Mouse (Mus musculus) ovary, postnatal 36 days (tissue): ENCODE results near the gene H2al1o.
"Not testable (repeated sequence)": the region's sequence is repeated elsewhere in the genome, so short reads cannot be mapped to it uniquely, and the experiment has no call there.

Source experiments
- DNase-seq: peaks from one replicate; pipeline ENCODE4 v3.0.0; 2022; ENCODE audit warnings: low spot score, mixed read lengths

Gene H2al1o

DNA sequence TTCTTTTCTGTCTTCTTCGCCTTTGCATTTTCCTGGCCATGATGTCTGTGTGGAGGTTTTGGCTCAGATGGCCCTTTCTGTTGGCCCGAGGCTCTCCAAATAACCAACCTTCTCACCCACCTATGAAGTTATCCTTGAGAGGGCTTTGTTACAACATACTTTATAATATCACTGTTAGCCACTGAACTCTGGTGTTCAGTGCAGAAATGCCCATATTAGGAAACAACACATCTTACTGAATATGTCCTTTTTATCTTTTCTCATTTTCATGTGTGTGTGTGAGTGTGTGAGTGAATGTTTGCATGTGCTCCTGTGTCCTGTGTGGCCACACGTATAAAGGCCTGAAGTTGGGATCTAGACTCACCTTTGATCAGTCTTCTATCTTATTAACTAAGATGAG is at the start of gene H2al1o:
TSS of gene H2al1o (minus strand) at position 101 of the 400 bp plus-strand sequence.
- DNase-seq, result not testable (repeated sequence)

GRCm38 (mm10) chrX:9598036-9598435 is 25.8 kb upstream of the H2al1o start:
- DNase-seq, result not testable (repeated sequence)

DNA sequence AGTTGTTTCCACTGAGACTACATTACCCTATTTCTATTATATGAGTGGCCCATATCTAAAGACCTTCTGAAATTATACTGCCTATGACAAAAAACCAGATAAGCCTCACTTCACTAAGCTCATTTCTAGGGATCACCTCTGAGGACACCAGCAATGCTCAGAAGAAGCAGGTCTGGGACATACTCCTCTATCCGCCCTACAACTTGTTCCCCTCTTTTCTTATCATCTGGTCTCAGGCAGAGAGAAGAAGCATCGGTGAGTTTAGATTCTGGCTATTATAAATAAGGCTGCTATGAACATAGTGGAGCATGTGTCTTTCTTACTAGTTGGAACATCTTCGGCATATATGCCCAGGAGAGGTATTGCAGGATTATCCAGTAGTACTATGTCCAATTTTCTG is 35.3 kb downstream of the H2al1o start:
- no peak for DNase-seq
